Mouse (Mus musculus): ENCODE data around the gene Glrx5. TPM values are rescaled to one million over a fixed set of nuclear protein-coding genes. Genes with fewer than 3 reads are reported as not detected.

Gene Glrx5
- total RNA-seq, 4 experiments from 2014 or later = 57.5 to 66.9 (median 60.3) TPM

DNA sequence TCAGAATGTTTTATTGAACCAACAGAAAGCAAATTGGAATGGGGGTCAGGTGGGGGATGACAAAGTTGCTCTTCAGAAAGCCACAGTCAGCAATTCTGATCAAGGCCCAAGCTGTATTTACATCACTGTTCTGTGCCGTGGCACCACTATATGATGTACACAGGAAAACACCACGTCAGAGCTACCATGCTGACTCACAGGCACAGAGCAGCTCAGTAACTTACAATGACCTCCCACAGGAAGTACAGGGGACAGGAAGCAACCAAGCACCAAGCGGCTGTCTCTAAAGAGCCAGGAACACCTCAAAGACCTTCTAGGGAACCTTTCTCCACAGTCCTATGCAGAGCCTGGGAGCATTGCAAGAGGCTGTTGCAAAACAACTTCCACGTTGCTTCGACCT lies 36.4 kb downstream of the Glrx5 start:
- no peak for DNase-seq (ENCODE audit: low spot score in 2 of 2)

DNA sequence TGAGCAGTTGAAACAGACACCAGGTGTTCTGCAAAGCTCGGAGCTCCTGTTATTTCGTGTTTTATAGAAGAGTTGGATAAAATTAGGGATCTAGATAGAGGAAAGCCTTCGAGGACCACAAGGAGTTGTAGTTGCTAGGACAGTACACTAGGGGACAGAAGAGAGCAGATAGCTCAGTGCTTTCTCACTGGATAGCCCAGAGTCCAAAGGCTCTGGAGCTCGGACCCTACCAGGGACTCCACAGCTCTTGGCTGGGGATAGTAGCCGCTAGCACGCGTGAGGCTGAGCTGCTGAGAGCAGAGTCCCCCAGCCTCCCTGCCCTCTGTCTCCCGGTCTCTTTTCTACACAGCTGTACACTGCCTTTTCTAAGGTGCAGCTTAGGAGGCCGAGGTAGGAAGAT lies 41.2 kb downstream of the Glrx5 start:
- no peak for DNase-seq (ENCODE audit: low spot score in 2 of 2)

DNA sequence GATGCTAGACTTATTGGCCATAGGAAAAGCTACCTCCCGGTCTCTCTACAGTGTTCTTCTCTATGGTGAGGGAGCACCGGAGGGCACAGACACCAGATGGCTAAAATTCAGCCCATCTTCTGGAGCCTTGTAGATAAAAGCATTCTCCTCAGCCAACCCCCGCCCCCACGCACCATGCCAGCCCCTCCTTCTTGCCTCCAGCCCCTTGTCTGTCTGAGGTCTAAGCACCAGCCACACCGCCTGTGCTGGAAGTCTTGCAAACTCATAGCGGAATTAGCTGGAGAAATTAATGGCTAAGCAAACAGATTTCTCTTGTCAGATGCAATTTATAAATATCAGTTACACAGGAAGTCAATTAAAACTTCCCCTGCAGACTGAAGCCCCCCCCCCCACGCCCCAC lies 43.0 kb downstream of the Glrx5 start:
- DNase-seq (ENCODE audit: low spot score in 2 of 2) = no peak

- no peak for DNase-seq (ENCODE audit: low spot score in 2 of 2)
Observed at GRCm38 (mm10) chr12:105076511-105076910, 44.0 kb downstream of the Glrx5 start.

GRCm38 (mm10) chr12:105077232-105077631 lies 44.7 kb downstream of the Glrx5 start:
- no peak for DNase-seq (ENCODE audit: low spot score in 2 of 2)

- DNase-seq (ENCODE audit: low spot score in 2 of 2) = peak; percentile 30 to 35
Observed at GRCm38 (mm10) chr12:105084171-105084570, 51.7 kb downstream of the Glrx5 start.

DNA sequence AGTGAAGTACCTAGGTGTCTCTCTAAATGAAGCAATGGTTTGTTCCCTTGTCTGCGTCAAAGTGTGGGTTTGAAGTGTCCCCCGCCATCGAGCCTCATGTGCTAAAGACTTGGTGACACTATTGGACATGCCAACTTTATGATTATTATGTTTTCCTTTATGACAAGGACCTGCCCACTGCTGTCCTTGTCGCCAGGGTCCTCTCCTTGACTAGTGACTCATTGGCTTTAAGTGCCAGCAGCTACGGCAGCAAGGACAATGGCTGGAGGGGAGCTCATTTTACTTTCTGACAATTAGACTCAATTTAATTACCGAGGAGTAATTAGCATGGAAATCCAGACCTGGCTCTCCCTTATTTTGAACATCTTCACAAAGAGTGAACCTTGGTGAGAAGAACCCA lies 52.3 kb downstream of the Glrx5 start:
- no peak for DNase-seq (ENCODE audit: low spot score in 2 of 2)

DNA sequence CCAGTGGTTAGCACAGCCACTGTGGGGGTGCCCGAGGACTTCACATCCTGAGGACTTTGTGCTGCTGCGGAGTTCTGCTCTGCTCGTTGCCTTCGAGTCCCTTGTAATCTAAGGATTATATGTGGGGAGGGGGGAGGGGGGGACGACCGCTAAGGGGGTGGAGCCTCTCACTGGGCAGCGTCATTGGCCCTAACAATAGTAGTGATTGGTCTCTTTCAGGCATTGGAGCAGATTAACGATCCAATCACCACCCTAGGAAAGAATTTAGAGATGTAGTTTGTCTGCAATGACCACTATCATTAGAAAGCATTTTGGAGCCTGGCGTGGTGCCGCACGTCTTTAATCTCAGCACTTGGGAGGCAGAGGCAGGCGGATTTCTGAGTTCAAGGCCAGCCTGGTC lies 52.8 kb downstream of the Glrx5 start:
- no peak for DNase-seq (ENCODE audit: low spot score in 2 of 2)

DNA sequence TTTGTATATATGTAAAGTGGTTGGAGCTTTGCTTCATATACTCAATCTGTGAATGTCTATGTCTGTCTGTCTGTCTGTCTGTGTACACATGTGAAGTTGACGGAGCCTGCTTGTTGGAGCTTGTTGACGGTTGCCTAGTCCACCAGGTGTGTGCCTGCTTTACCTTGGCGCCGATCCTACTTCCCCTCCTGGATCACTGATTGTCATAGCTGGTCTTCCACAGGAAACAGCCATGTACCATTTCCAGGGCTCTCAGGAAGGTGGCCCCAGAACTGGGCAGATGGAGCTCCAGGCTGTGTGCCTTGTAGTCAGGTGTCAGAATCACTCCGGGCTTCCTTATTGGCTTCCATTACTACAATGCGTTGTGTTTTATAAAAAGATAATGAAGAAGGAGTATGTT lies 54.3 kb downstream of the Glrx5 start:
- DNase-seq (ENCODE audit: low spot score in 2 of 2) = no peak

- DNase-seq (ENCODE audit: low spot score in 2 of 2) = no peak
Observed at GRCm38 (mm10) chr12:105087353-105087752, 54.9 kb downstream of the Glrx5 start.

GRCm38 (mm10) chr12:105089231-105089630 lies 56.7 kb downstream of the Glrx5 start:
- no peak for DNase-seq (ENCODE audit: low spot score in 2 of 2)

DNA sequence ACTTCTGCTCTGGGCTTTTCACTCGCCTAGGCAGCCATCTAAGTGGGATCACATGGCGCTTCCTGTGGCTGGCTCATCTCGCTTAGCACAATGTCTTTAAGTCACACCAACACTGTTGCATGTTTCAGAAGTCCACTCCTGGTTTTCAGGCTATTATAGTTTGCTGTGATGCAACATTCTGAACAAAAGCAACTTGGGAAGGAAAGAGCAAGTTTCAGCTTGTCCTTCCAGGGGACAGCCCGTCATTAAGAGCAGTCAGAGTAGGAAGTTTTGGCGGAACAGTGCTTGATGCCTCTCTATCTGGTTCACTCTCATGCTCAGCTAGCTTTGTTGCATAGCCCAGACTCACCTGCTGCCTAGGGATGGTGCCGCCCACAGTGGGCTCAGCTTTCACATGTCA lies 59.1 kb downstream of the Glrx5 start:
- DNase-seq (ENCODE audit: low spot score in 2 of 2) = no peak

Small RNA genes within 50 kb of the gene (microRNA-seq; reads per million reads assigned to microRNA genes)
- not detected for gene Mir3069

Other genes starting within 250 kb of the Glrx5 start
- 1 to 10 TPM in 3 of 4 experiments, under 1 TPM in 1; 0.73 to 2.1 (median 1.5) TPM for gene Clmn, start 167.6 kb upstream of the Glrx5 start, total RNA-seq (2022)
- gene Syne3, start 22.9 kb upstream of the Glrx5 start, total RNA-seq (2022) = 1 to 10 TPM; 2.9 to 5.0 (median 3.6) TPM
- gene Tcl1b2, start 113.3 kb downstream of the Glrx5 start, total RNA-seq (2022) = not detected
- gene Tcl1b1, start 127.0 kb downstream of the Glrx5 start, total RNA-seq (2022) = not detected
- gene Tcl1b5, start 143.7 kb downstream of the Glrx5 start, total RNA-seq (2022) = not detected
- gene Tcl1b3, start 158.4 kb downstream of the Glrx5 start, total RNA-seq (2022) = not detected
- gene Tcl1b4, start 169.3 kb downstream of the Glrx5 start, total RNA-seq (2022) = not detected
- not detected for gene Tcl1, start 190.1 kb downstream of the Glrx5 start, total RNA-seq (2022)

Data from gastrocnemius, adult 8-10 months (tissue).